Mouse (Mus musculus) heart, embryonic 11.5 days (tissue): ENCODE measurements around the gene Irf1. TPM values are rescaled to one million over a fixed set of nuclear protein-coding genes. Genes with fewer than 3 reads are reported as not detected.

Source experiments
- ATAC-seq: fragments of 200-750 bp; cut with Nextera tagmentation; replicated peaks from 2 replicates; pipeline ENCODE4 v1.8.0; 2017; ENCODE audit warnings: moderate library complexity; ENCODE audit not compliant: insufficient number of reproducible peaks, low FRiP score, low TSS enrichment
- H3K27ac ChIP-seq: fragments of 300-500 bp; sonication (generic); 2 replicates; pipeline ENCODE4 v1.5.1; 2014; ENCODE audit warnings: mild to moderate bottlenecking, low read depth, low read length
- H3K27me3 ChIP-seq: fragments of 300-500 bp; sonication (generic); 2 replicates; pipeline ENCODE4 v1.6.1; 2014; ENCODE audit warnings: mild to moderate bottlenecking, low read length, mixed read lengths; ENCODE audit not compliant: control insufficient read depth, insufficient read depth
- H3K36me3 ChIP-seq: fragments of 300-500 bp; sonication (generic); 2 replicates; pipeline ENCODE4 v1.6.1; 2014; ENCODE audit warnings: mild to moderate bottlenecking, low read length, moderate library complexity, mixed read lengths; ENCODE audit not compliant: control insufficient read depth, insufficient read depth
- H3K4me1 ChIP-seq: fragments of 300-500 bp; sonication (generic); 2 replicates; pipeline ENCODE4 v1.6.1; 2014; ENCODE audit warnings: low read length; ENCODE audit not compliant: control insufficient read depth, insufficient read depth
- H3K4me2 ChIP-seq: fragments of 300-500 bp; sonication (generic); 2 replicates; pipeline ENCODE4 v1.6.1; 2014; ENCODE audit warnings: mild to moderate bottlenecking, moderate library complexity
- H3K4me3 ChIP-seq: fragments of 300-500 bp; sonication (generic); 2 replicates; pipeline ENCODE4 v1.5.1; 2014; ENCODE audit warnings: low read depth, low read length
- H3K9ac ChIP-seq: fragments of 300-500 bp; sonication (generic); 2 replicates; pipeline ENCODE4 v1.6.1; 2014; ENCODE audit warnings: mild to moderate bottlenecking, low read depth, low read length, moderate library complexity
- H3K9me3 ChIP-seq: fragments of 300-500 bp; sonication (generic); replicated peaks from 2 replicates; pipeline ENCODE4 v1.6.1; 2016; ENCODE audit warnings: low read length; ENCODE audit not compliant: control insufficient read depth
- WGBS: fragments of 180-500 bp; shearing (Covaris S2); extraction: QIAGEN DNeasy Blood & Tissue Kit; methylation state at CpG from one replicate; pipeline ENCODE4 v1.1.7; 2014; ENCODE audit not compliant: insufficient replicate concordance; 5-methylcytosine and 5-hydroxymethylcytosine counted together
- polyA plus RNA-seq: library from polyadenylated mRNA; unstranded; fragments of >200 nt; fragmentation: Nextera tagmentation; extraction: Ambion mirVana; gene quantifications from 2 replicates; pipeline ENCODE4 v1.2.1, GENCODE M21; 2014

Gene Irf1
- polyA plus RNA-seq, 1 experiment from 2014 or later: 8.8 TPM

DNA sequence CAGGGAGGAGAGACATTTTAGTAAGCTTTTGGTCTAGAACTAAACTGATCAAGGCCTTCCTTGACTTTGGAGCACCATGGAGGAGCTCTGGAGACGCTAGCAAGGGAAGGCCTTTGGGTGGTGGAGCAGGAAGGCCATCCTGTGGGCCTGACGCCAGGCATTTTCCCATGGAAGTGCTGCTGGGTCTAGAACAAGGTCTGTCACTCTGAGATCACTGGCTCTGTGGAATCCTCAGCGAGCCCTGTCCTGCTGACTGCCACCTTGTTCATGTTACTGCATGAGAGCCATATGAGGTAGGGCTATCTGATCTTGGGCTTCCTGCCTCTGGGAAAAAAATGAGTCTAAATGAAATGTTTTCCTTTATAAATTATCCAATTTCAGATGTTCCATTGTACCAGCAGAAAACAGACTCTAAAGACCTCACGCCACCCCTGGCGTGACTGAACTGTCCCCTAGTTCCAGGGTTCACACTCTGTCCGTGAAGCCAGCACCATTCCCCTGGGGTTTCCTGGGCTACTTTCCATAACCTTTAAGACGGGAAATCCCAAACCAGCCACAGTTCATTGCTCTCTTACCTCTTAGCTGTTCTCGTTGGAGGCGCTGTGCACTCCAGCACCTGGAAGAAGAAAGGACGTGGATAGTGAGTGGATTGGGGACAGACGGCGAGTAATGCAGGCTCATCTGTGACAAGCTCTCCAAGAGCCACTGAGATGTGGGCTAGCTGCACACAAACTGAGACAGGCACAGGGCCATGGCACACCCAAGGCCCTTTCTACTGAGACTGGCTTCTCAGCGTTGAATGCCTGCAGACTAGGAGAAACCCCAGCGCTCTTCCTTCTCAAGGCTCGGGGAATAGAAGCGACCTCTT lies 43.4 kb downstream of the Irf1 start:
- Histone ChIP-seq H3K4me3 (no peak overlapping the region), H3K4me2 (no peak overlapping the region), H3K9me3 (no peaks in the 10 kb centered on the region), H3K27ac (no peak overlapping the region), H3K27me3 (no peaks in the 10 kb centered on the region), H3K9ac (no peak overlapping the region), H3K4me1 (no peaks in the 10 kb centered on the region), H3K36me3 (no peaks in the 10 kb centered on the region)
- WGBS: 78% methylated on average over 16 of the region's 16 CpGs
- ATAC-seq: no peak

DNA sequence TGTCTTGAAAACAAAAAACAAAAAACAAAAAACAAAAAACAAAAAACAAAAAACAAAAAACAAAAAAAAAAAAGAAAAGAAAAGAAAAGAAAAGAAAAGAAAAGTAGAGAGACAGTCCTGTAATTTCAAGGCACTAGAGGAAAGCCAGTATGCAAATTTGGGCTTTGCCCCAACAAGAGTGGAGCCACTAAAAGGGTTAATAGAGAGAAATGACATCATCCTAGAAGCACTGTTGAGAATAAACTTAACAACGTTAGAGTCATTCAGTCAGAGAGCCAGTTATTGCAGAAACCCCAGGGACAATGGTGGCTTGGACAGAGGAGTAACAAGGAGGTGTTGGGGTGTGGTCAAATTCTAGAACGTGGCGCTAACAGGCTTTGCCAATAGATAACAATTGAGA lies 45.0 kb downstream of the Irf1 start:
- no peak overlapping the region for H3K4me3 ChIP-seq
- H3K4me2 ChIP-seq: no peak overlapping the region
- no peak overlapping the region for H3K9ac ChIP-seq
- 56% methylated on average over 3 of the region's 3 CpGs for WGBS
- no peaks in the 10 kb centered on the region for H3K9me3 ChIP-seq
- ATAC-seq: no peak
- no peak overlapping the region for H3K27ac ChIP-seq
- H3K27me3 ChIP-seq: no peaks in the 10 kb centered on the region
- no peaks in the 10 kb centered on the region for H3K4me1 ChIP-seq
- no peaks in the 10 kb centered on the region for H3K36me3 ChIP-seq

- no peak overlapping the region for H3K9ac ChIP-seq
- no peak overlapping the region for H3K27ac ChIP-seq
- no peak overlapping the region for H3K4me2 ChIP-seq
- no peaks in the 10 kb centered on the region for H3K4me1 ChIP-seq
- no peaks in the 10 kb centered on the region for H3K36me3 ChIP-seq
- WGBS: 88% methylated on average over 5 of the region's 5 CpGs
- no peak overlapping the region for H3K4me3 ChIP-seq
- H3K9me3 ChIP-seq: no peaks in the 10 kb centered on the region
- H3K27me3 ChIP-seq: no peaks in the 10 kb centered on the region
- no peak for ATAC-seq
These were observed 47.1 kb downstream of the Irf1 start for GRCm38 (mm10) chr11:53816841-53817375.

- WGBS: 57% methylated on average over 6 of the region's 6 CpGs
- H3K4me1 ChIP-seq: no peaks in the 10 kb centered on the region
- no peak for ATAC-seq
These were observed 49.0 kb downstream of the Irf1 start for GRCm38 (mm10) chr11:53818794-53819193.

GRCm38 (mm10) chr11:53819511-53819910 lies 49.7 kb downstream of the Irf1 start:
- H3K4me3 ChIP-seq: no peak overlapping the region
- no peak overlapping the region for H3K9ac ChIP-seq
- WGBS: 87% methylated on average over 6 of the region's 6 CpGs
- no peaks in the 10 kb centered on the region for H3K9me3 ChIP-seq
- no peaks in the 10 kb centered on the region for H3K27me3 ChIP-seq
- H3K27ac ChIP-seq: no peak overlapping the region
- no peak for ATAC-seq
- no peaks in the 10 kb centered on the region for H3K36me3 ChIP-seq
- no peak overlapping the region for H3K4me2 ChIP-seq
- no peaks in the 10 kb centered on the region for H3K4me1 ChIP-seq

More at GRCm38 (mm10) chr11:53818794-53819193, 49.0 kb downstream of the Irf1 start:
- Histone ChIP-seq H3K27ac (no peak overlapping the region), H3K9ac (no peak overlapping the region), H3K9me3 (no peaks in the 10 kb centered on the region), H3K36me3 (no peaks in the 10 kb centered on the region), H3K27me3 (no peaks in the 10 kb centered on the region), H3K4me3 (no peak overlapping the region), H3K4me2 (no peak overlapping the region)

- Histone ChIP-seq H3K4me1 (no peaks in the 10 kb centered on the region), H3K9me3 (no peaks in the 10 kb centered on the region), H3K36me3 (no peaks in the 10 kb centered on the region), H3K9ac (no peak overlapping the region), H3K27ac (no peak overlapping the region), H3K4me2 (no peak overlapping the region), H3K4me3 (no peak overlapping the region), H3K27me3 (no peaks in the 10 kb centered on the region)
- no peak for ATAC-seq
- WGBS: 75% methylated on average over 13 of the region's 13 CpGs
These were observed 50.8 kb downstream of the Irf1 start for GRCm38 (mm10) chr11:53820516-53821170.

DNA sequence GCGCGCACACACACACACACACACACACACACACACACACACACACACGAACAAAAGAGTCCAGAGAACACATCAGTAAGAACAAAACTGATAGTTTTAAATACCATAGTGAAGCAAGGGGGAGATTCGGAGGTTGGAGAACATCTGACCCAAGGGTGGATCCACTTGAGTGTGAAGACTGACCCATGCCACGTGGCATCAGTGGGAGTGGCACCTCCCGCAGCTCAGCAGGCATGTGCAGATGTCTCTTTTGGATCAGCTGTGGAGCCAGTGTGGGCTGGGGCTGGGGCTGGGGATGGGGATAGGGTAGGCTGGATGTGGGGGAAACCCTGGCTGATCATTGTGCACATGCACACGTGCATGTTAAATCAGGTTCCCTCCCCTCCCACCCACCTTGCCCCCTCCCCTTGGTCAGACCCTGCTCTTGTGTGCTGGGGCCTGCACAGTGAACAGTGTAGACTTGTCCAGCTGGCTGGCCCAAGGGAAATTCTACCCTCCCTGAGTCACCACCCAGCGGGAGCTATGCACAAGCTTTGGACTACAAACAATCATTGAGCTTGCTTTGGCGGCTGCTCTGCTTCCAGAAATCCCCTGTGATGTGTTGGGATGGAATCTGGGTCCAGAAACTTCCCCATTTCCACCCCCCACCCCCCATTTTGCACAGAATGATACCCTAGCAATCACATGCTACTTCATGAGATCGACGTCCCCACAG lies 51.6 kb downstream of the Irf1 start:
- ATAC-seq: no peak
- H3K4me2 ChIP-seq: no peak overlapping the region
- no peaks in the 10 kb centered on the region for H3K4me1 ChIP-seq
- H3K27me3 ChIP-seq: no peaks in the 10 kb centered on the region
- H3K36me3 ChIP-seq: no peaks in the 10 kb centered on the region
- WGBS: 84% methylated on average over 11 of the region's 11 CpGs
- no peaks in the 10 kb centered on the region for H3K9me3 ChIP-seq
- no peak overlapping the region for H3K27ac ChIP-seq
- no peak overlapping the region for H3K9ac ChIP-seq
- no peak overlapping the region for H3K4me3 ChIP-seq

- WGBS: 88% methylated on average over 3 of the region's 3 CpGs
- no peak for ATAC-seq
- Histone ChIP-seq H3K27me3 (no peaks in the 10 kb centered on the region), H3K27ac (no peak overlapping the region), H3K4me3 (no peak overlapping the region), H3K36me3 (no peaks in the 10 kb centered on the region), H3K9ac (no peak overlapping the region), H3K4me2 (no peak overlapping the region), H3K9me3 (no peaks in the 10 kb centered on the region), H3K4me1 (no peaks in the 10 kb centered on the region)
These were observed 52.1 kb downstream of the Irf1 start for GRCm38 (mm10) chr11:53821945-53822338.
